Mouse (Mus musculus) central nervous system, embryonic 14 days (tissue): ENCODE measurements around the gene Usp18. TPM values are rescaled to one million over a fixed set of nuclear protein-coding genes. Genes with fewer than 3 reads are reported as not detected.

Experiments
- polyA plus RNA-seq: library from polyadenylated mRNA; depleted of rRNA; stranded (reverse); fragments of >200 nt; gene quantifications from 2 replicates; pipeline ENCODE4 v1.2.3, GENCODE M21; 2012; rRNA removed

The Usp18 gene
- 3.6 and 5.3 TPM in 2 replicates for polyA plus RNA-seq

DNA sequence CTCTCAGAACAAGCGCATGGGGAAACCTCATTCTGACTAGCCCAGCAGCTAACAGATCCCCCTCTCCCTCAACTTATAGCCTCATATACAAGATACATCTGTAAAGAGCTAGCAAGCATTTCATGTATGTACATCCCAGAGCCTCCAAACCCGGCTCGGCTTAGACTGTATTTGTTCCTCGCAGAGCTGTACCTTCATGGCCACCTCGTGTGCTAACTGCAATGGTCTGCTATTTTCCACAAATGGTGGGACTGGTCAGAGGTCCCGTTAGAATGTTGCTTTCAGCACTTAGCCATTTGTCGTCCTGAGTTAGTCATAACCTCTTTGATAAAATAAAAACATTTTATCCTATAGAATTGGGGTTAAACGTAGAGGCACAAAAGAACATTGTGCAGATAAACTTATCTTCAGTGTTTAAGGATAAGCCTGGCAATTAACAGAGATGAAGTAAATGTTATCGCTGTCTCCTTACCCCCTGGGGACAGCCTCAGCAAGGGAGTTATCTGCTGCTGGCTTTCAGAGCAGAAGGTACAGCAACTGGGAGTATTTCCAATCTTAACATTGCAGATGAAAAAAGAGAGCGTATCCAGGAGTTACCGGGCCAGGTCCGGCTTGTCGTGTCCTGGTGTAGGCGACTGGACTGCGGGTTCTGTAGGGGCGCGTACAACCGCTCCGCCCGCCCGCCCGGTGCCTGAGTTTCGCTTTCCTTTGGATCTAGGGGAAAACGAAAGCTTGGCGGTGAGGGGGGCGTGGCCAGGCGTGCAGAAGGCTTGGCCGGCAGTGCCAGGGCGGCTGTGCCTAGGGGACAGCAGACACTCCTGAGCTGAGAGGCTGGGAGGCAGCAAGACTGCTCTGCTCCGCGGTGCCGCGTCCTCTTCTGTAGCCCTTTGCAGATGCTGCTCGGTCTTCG, at the start of gene Usp18:
Usp18 (plus strand) TSS at position 780 of the 910 bp plus-strand sequence.

DNA sequence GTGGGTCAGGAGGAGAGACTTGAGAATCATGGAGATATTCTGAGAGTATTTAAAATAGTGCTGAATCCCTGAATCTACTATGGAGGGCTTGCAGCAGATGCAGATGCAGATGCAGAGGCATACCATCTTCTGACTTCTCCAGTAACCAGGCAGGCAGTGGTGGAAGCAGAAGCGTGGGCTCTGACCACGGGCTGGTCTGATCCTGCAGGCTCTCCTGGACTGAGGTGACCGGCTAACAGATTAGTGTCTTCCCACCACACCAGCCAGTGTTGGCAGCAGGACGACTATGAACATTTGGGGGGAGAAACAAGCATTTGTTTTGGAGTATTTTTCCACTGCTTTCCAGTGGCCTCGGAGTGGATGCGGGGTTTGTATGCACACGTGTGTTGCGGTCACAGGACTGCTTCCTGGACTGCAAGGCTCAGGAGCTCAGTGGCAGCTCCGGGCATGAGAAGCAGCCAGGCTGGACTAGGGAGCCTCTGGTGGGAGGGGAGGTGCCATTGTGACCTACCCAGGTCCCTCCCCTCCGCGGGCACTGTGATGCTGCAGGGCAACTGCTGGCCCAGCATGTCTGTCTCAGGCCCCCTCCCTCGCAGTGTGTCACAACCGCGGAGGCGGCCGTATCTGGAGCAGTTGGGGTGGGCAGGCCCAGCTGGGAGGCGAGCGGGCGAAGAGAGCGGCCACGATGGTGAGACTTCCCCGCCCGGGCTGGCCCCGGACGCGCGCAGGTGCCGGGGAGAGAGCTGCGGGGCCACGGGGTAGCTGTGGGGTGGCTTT, 35.4 kb upstream of the Usp18 start, which contains the start of gene Tuba8:
Tuba8 (plus strand) TSS at position 548 of the 777 bp plus-strand sequence.

DNA sequence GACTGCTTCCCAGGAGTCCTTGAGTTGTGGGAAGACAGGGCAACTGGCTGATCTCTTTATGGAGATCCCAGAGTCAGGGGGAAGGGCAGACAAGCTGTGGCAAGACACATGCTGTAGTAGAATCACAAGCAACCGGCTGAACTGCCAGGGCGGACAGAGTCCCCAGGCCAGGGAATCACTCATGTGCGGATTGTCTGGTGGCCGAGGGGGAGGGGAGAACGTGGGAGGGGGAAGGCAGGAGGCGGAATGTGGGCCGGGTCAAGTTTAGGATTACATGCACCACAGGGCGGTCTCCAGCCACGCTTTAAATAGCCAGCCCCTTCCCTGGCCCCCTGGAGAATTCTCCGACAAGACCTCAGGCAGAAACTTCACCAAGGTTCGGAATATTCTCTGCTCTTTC, 54.2 kb downstream of the Usp18 start, which contains the start of gene Slc6a13:
Slc6a13 (plus strand) TSS at position 274 of the 400 bp plus-strand sequence.

Other genes starting within 250 kb of the Usp18 start
- gene Mical3, start 114.9 kb upstream of the Usp18 start, polyA plus RNA-seq: 33.6 and 35.2 TPM in 2 replicates
- gene Pex26, start 62.2 kb upstream of the Usp18 start, polyA plus RNA-seq: 20.7 and 21.5 TPM in 2 replicates
- gene Tuba8, start 35.2 kb upstream of the Usp18 start, polyA plus RNA-seq: 0.10 and 0.13 TPM in 2 replicates
- 19.9 and 21.8 TPM in 2 replicates for gene Slc6a13, start 54.3 kb downstream of the Usp18 start, polyA plus RNA-seq
- 1.2 and 2.0 TPM in 2 replicates for gene Slc6a12, start 97.2 kb downstream of the Usp18 start, polyA plus RNA-seq
- 17.0 and 20.1 TPM in 2 replicates for gene Iqsec3, start 227.8 kb downstream of the Usp18 start, polyA plus RNA-seq